Mouse (Mus musculus) cortical plate, adult 2 months (tissue): ENCODE data around the gene Ldb2. TPM values are rescaled to one million over a fixed set of nuclear protein-coding genes. Genes with fewer than 3 reads are reported as not detected.

Experiments
- H3K27ac ChIP-seq: fragments of 200-500 bp; 2 replicates; pipeline ENCODE4 v1.5.1; 2012; ENCODE audit warnings: low read length, control low read depth, inconsistent platforms; ENCODE audit not compliant: insufficient read depth
- H3K4me1 ChIP-seq: fragments of 200-500 bp; 2 replicates; pipeline ENCODE4 v1.6.1; 2011; ENCODE audit warnings: low read length; ENCODE audit not compliant: control insufficient read depth, insufficient read depth
- H3K4me3 ChIP-seq: fragments of 200-500 bp; 2 replicates; pipeline ENCODE4 v1.5.1; 2011; ENCODE audit warnings: mild to moderate bottlenecking, low read length, control low read depth; ENCODE audit not compliant: insufficient read depth
- CTCF ChIP-seq: fragments of 200-500 bp; IDR thresholded peaks from 2 replicates; pipeline ENCODE4 v1.5.1; 2011; ENCODE audit warnings: mild to moderate bottlenecking, control low read depth, low read length; ENCODE audit not compliant: insufficient read depth; ENCODE audit errors: extremely low read depth
- POLR2A ChIP-seq: fragments of 200-500 bp; IDR thresholded peaks from 2 replicates; pipeline ENCODE4 v1.6.1; 2011; ENCODE audit warnings: mild to moderate bottlenecking, low read length, control low read depth; ENCODE audit not compliant: insufficient read depth; ENCODE audit errors: extremely low read depth
- polyA plus RNA-seq: library from polyadenylated mRNA; depleted of rRNA; stranded (reverse); fragments of >200 nt; gene quantifications from 2 replicates; pipeline ENCODE4 v1.2.3, GENCODE M21; 2012

Gene Ldb2
- polyA plus RNA-seq, 1 experiment: 33.3 TPM

DNA sequence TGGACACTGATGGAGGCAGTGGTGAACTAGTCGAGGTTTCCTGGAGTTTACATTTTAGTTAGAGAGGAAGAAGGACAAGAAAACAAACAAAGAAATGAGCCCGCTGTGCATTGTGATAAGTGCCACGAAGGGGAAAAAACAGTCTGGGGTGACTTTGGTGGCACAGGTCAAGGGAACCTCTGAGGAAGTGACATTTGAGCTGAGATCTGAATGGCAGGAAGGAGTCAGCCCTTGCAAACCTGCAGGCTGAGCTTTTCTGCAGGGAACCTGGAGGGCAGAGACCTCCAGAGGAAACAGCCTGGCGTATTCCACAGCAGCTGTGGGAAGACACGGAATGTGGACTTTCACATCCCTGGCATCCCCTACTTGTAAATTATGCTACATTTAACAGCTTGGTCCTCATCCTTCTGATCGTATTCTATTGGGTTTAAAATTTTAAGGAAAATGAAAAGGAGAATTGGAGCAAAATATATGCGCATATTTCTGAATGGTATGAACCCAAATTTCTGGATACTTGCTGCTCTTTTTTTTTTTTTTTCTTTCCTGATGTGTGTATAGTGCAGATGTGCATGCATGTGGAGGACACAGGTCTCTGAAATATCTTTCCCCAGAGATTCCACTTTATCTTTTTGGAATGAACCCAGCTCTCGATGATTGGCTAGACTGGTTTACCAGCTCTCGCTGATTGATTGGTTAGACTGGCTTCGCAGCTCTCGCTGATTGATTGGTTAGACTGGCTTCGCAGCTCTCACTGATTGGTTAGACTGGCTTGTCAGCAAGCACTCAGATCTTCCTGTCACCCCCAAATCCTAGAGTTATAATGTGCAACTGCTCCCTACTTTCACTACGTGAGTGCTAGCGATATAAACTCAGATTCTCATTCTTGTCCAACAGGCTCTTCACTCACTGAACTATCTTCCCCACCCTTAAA lies 72.7 kb downstream of the Ldb2 start:
- TF ChIP-seq CTCF: no peak
- TF ChIP-seq POLR2A: no peak
- H3K4me3 ChIP-seq: no peak overlapping the region
- H3K4me1 ChIP-seq: peaks cover 4% of the 10 kb centered on the region
- H3K27ac ChIP-seq: no peak overlapping the region

DNA sequence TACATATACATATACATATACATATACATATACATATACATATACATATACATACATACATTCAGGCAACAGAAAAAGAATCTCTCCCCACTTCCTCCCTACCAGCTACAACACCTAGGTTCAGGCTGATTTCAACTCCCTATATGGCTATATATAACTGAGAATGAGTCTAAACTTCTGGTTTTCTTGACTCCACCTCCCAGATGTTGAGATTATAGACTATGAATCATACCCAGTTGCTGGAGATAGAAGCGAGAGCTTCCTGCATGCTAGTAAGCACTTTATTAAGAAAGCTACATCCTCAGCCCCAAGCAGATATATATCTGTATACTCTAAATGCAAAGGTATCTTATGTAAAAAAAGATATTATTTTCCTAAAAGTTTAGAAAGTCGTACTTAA lies 74.0 kb downstream of the Ldb2 start:
- no peak overlapping the region for H3K27ac ChIP-seq
- TF ChIP-seq CTCF (no peak), POLR2A (no peak)
- H3K4me1 ChIP-seq: peaks cover 4% of the 10 kb centered on the region
- H3K4me3 ChIP-seq: no peak overlapping the region

- TF ChIP-seq CTCF (no peak), POLR2A (no peak)
- Histone ChIP-seq H3K4me1 (no peaks in the 10 kb centered on the region; the same call in 1 of the 2 replicates), H3K27ac (no peak overlapping the region), H3K4me3 (no peak overlapping the region)
Measured at GRCm38 (mm10) chr5:44719872-44720271, 79.6 kb downstream of the Ldb2 start.

DNA sequence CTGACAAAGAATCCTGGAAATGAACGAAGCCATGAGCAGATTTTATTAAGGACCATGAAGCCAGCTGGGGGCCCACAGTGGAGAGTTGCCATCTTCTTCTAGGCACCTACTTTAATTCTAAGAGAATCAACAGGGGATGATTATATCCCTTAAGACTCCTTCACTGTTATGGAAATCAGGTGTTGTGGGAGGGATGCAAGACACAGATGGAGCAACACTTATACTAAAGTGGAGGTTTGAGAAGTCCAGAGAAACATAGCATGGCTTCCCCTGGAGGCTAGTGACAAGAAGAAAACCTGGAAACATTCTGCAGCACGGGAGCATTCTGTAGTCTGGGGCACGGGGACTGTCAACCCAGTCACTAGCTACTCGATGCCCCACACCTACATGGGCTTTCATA lies 85.0 kb downstream of the Ldb2 start:
- Histone ChIP-seq H3K27ac (no peak overlapping the region), H3K4me1 (no peaks in the 10 kb centered on the region), H3K4me3 (no peak overlapping the region)
- no peak for TF ChIP-seq CTCF
- no peak for TF ChIP-seq POLR2A

DNA sequence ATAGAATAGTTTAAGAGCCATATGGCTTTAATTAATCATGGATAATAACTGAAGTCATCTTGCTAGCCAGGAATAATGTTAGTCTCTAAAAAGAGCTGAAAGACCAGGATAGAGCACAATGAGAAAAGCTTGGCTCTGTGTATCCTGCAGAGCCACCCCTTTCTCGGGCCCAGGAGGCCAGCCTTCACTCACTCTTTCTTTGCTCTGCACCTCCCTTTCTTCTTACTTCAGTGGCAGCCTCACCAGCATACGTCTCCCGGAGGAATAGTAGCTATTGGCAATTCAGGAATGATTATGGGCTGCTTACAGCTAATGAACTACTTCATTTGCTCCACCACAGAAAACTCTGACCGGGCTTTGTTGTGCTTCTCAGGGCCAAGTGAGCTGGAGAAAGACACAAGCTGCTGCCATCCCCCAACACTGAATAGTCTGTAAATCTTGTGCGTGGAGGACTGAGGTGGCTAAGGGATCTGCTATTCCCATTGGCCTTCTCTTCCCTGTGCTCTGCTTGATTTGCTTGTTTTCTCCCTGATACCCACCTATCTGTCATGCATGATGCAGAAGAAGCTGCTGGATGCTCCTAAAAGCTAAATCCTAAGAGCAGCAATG lies 86.2 kb downstream of the Ldb2 start:
- no peaks in the 10 kb centered on the region for H3K4me1 ChIP-seq
- TF ChIP-seq CTCF: no peak
- TF ChIP-seq POLR2A: no peak
- H3K4me3 ChIP-seq: no peak overlapping the region
- H3K27ac ChIP-seq: no peak overlapping the region

DNA sequence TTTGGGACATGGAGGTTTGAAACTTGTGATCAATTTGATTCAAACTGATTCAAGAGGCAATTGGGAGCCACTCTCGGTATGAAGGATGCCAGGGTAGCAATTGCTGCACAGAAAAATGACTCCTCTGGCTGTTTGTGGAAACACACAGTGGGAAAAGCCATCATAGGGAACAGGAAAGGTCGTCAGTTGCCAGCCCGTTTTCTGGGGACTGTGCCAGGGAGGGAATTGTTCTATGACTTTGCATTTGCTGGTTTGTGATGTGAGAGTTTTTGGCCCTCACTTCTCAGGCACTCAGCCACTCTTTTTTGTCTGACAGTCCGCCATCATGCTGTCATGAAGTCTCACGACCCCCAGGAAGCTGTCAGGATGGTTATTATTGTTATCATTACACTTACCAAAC lies 88.3 kb downstream of the Ldb2 start:
- Histone ChIP-seq H3K4me1 (no peaks in the 10 kb centered on the region), H3K27ac (no peak overlapping the region), H3K4me3 (no peak overlapping the region)
- TF ChIP-seq CTCF (no peak), POLR2A (no peak)

DNA sequence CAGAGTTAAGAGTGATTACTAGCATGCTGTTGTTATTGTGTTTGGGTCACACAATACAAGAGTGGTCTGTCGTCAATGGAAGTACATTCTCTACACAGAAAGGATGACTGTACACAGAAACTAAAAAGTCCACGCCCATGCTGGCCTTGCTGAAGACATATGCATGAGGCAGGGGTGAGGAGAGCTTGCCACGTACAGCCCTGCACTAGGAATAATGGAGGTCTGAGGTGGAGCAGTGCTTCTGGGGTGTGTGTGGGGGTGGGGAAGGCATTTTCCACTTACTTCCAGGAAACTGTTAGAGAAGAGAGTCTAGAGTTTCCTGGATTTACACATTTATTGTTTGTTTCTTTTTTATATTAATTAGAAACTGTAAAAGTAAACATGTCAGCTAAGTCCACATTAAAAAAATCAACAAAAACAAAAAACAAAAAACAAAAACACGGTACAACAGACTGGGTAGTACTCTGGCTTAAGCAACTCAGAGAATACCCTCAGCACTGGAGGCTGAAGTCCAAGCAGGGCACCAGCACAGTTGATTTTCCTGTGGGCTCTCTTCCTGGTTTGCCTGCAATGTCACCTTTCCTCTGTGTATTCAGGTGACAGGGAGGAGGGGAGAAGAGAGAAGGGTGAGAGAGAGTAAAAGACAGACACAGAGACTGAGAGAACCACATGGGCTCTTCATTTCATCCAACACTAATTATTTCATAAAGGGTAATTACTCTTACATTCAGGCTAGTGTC lies 89.2 kb downstream of the Ldb2 start:
- H3K4me1 ChIP-seq: no peaks in the 10 kb centered on the region
- no peak overlapping the region for H3K27ac ChIP-seq
- H3K4me3 ChIP-seq: no peak overlapping the region
- TF ChIP-seq POLR2A: no peak
- no peak for TF ChIP-seq CTCF

GRCm38 (mm10) chr5:44709276-44709675 lies 90.2 kb downstream of the Ldb2 start:
- no peaks in the 10 kb centered on the region for H3K4me1 ChIP-seq
- H3K4me3 ChIP-seq: no peak overlapping the region
- H3K27ac ChIP-seq: no peak overlapping the region
- TF ChIP-seq CTCF (no peak), POLR2A (no peak)

GRCm38 (mm10) chr5:44707946-44708345 lies 91.5 kb downstream of the Ldb2 start:
- H3K4me1 ChIP-seq: no peaks in the 10 kb centered on the region
- no peak overlapping the region for H3K27ac ChIP-seq
- no peak overlapping the region for H3K4me3 ChIP-seq
- no peak for TF ChIP-seq POLR2A
- TF ChIP-seq CTCF: no peak
